Mouse (Mus musculus) embryonic stem cell, embryonic (primary cell): ENCODE results near the gene Dbp.

Source experiments
- CTCF ChIA-PET, 4 experiments: fragments of 300-600 bp in 2 of 4; fragments of 350-600 bp in 2 of 4; sonication (Branson Sonifier 250); formaldehyde crosslinking; loops; one replicate each; lab custom pipeline; 2022; ENCODE audit warnings: inconsistent platforms in 2 of 4; lab: Charles Lee
- POLR2A ChIA-PET, 4 experiments: fragments of 300-600 bp in 2 of 4; fragments of 350-600 bp in 2 of 4; sonication (Branson Sonifier 250); formaldehyde crosslinking; loops; one replicate each; lab custom pipeline; 2022; ENCODE audit warnings: antibody characterized with exemption in 4 of 4, inconsistent platforms in 1 of 4; lab: Charles Lee

Gene Dbp

DNA sequence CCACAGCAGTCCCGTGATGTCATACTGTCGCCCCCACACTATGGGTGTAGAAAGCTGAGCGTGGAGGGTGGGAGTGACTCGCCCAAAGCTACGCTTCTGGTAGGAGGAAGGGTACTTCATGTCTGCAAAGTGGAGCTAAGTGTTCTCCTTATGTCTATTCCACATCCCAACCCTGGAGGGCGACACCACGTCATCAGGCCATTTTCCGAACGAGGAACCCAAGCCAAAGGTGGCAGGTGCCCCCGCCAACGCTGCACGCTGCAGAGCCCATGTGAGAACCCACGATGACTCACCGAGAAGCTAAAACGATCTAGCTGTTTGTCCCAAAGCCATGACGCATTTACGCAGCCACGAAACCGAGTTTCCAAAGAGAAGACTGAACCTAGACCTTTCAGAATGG, 37.5 kb downstream of the Dbp start:
- ChIA-PET CTCF (interaction anchor here (0.5 to 7.7 kb wide), 51 partner anchors 9 to 775 kb away, joined by 3 to 145 read pairs (median 4); partner anchors contain the start of genes Ccdc114 (in 2 of the 4), Kdelr1 (in 2 of the 4), Lmtk3 (in 2 of the 4) and Cyth2 (in 1 of the 4)), POLR2A (interaction anchor here in 3 of 4 experiments (0.5 to 7.4 kb wide), 37 partner anchors 8 to 342 kb away, joined by 3 to 94 read pairs (median 4); partner anchors contain the start of genes Fam83e (in 3 of the 3), Sphk2 (in 3 of the 3), Ccdc114 (in 1 of the 3) and Cyth2 (in 1 of the 3))

GRCm38 (mm10) chr7:45744387-45744786, 39.5 kb downstream of the Dbp start:
- POLR2A ChIA-PET = interaction anchor here in 2 of 4 experiments (0.9 to 7.4 kb wide), 12 partner anchors 9 to 1281 kb away, joined by 3 to 94 read pairs (median 7); partner anchors contain the start of genes Fam83e (in 2 of the 2), Sphk2 (in 2 of the 2), Cyth2 (in 1 of the 2) and Syngr4 (in 1 of the 2)

DNA sequence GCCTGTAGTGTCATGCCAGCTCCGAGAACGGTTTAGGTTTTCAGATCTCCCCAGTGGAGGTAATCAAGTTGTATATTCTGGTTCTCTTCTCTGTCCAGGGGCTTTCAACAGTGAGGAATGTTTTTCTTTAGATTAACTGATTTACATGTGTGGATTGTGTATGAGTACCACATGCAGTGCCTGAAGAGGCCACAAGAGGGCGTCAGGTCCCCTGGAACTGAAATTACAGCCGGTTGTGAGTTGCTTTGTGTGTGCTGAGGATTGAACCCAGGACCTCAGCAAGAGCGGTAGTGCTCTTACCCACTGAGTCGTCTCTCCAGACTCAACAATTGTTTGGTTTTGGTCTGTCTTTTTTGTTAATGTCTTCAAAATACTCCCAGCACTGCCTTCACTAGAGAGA, 41.6 kb downstream of the Dbp start:
- ChIA-PET POLR2A (interaction anchor here (0.6 to 7.4 kb wide), 45 partner anchors 8 to 731 kb away, joined by 3 to 94 read pairs (median 4); partner anchors contain the start of genes Sphk2 (in 3 of the 4), Fam83e (in 2 of the 4), Ccdc114 (in 1 of the 4) and Cyth2 (in 1 of the 4)), CTCF (interaction anchor here (0.6 to 7.7 kb wide), 20 partner anchors 11 to 229 kb away, joined by 3 to 145 read pairs (median 4); partner anchors contain the start of genes Lmtk3 (in 2 of the 4), Ccdc114 (in 1 of the 4) and Cyth2 (in 1 of the 4))

More at GRCm38 (mm10) chr7:45744387-45744786, 39.5 kb downstream of the Dbp start:
- CTCF ChIA-PET = interaction anchor here (0.8 to 7.7 kb wide), 5 partner anchors 13 to 57 kb away, joined by 3 to 145 read pairs (median 11); no protein-coding TSS in a partner anchor

- ChIA-PET CTCF (interaction anchor here (0.5 to 7.7 kb wide), 21 partner anchors 8 to 380 kb away, joined by 3 to 145 read pairs (median 4); partner anchors contain the start of genes Cyth2 (in 1 of the 4), Fam83e (in 1 of the 4), Kdelr1 (in 1 of the 4) and Lmtk3 (in 1 of the 4)), POLR2A (interaction anchor here in 3 of 4 experiments (0.6 to 7.4 kb wide), 63 partner anchors 8 to 1092 kb away, joined by 3 to 94 read pairs (median 4); partner anchors contain the start of genes Sphk2 (in 3 of the 3), Fam83e (in 2 of the 3), Lmtk3 (in 2 of the 3) and Ccdc114 (in 1 of the 3))
Measured at GRCm38 (mm10) chr7:45747450-45747849, 42.6 kb downstream of the Dbp start.

- ChIA-PET POLR2A (interaction anchor here in 3 of 4 experiments (0.7 to 4.0 kb wide), 17 partner anchors 8 to 924 kb away, joined by 3 to 34 read pairs (median 8); partner anchors contain the start of genes Cyth2 (in 2 of the 3), Fam83e (in 1 of the 3), Ftl1 (in 1 of the 3) and Kdelr1 (in 1 of the 3)), CTCF (interaction anchor here in 1 of 4 experiments (2.6 to 7.7 kb wide), 2 partner anchors 53 kb away, joined by 12 to 145 read pairs; no protein-coding TSS in a partner anchor)
Measured at GRCm38 (mm10) chr7:45748110-45748509, 43.2 kb downstream of the Dbp start.

- CTCF ChIA-PET = interaction anchor here in 2 of 4 experiments (0.8 to 2.6 kb wide), 3 partner anchors 18 to 53 kb away, joined by 4 to 12 read pairs (median 5); no protein-coding TSS in a partner anchor
- POLR2A ChIA-PET = interaction anchor here in 3 of 4 experiments (0.8 to 3.0 kb wide), 17 partner anchors 8 to 167 kb away, joined by 3 to 20 read pairs (median 4); partner anchors contain the start of genes Cyth2 (in 1 of the 3), Fam83e (in 1 of the 3), Kdelr1 (in 1 of the 3) and Lmtk3 (in 1 of the 3)
Measured at GRCm38 (mm10) chr7:45749401-45749800, 44.5 kb downstream of the Dbp start.

- POLR2A ChIA-PET = interaction anchor here in 2 of 4 experiments (1.0 to 3.0 kb wide), 13 partner anchors 8 to 166 kb away, joined by 3 to 20 read pairs (median 4); partner anchors contain the start of genes Fam83e (in 1 of the 2), Kdelr1 (in 1 of the 2), Lmtk3 (in 1 of the 2) and Sphk2 (in 1 of the 2)
- CTCF ChIA-PET = interaction anchor here in 1 of 4 experiments (2.6 kb wide), 1 partner anchor 51 kb away, joined by 12 read pairs; no protein-coding TSS in a partner anchor
Measured at GRCm38 (mm10) chr7:45750162-45750561, 45.3 kb downstream of the Dbp start.

GRCm38 (mm10) chr7:45755703-45756102, 50.8 kb downstream of the Dbp start:
- ChIA-PET POLR2A (interaction anchor here in 2 of 4 experiments (0.7 to 5.6 kb wide), 14 partner anchors 8 to 168 kb away, joined by 3 to 23 read pairs (median 3); partner anchors contain the start of genes Ccdc114 (in 1 of the 2), Cyth2 (in 1 of the 2), Kdelr1 (in 1 of the 2) and Rpl18 (in 1 of the 2)), CTCF (interaction anchor here in 3 of 4 experiments (0.5 to 4.4 kb wide), 5 partner anchors 19 to 46 kb away, joined by 3 to 22 read pairs (median 6); no protein-coding TSS in a partner anchor)

DNA sequence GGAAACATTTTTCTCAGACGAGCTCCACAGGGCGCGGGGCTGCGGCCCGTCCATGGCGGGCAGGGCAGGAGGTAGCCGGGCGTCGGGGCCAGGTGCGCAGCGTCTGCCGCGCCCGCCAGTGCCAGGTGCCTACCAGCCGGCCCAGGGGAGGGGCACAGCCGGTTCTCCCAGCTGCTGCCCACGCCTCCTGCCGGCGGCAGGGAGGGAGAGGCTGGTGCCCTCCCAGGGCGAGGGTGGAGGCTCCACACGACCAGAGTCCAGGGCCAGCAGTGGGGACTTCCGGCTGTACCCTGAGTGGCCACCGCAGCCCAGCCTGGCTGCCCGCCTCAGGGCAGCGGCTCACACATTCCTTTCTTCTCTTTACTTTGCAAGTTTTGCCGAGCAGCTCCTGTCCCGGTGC, 54.5 kb downstream of the Dbp start:
- ChIA-PET POLR2A (interaction anchor here in 3 of 4 experiments (1.0 to 4.1 kb wide), 12 partner anchors 10 to 114 kb away, joined by 3 to 17 read pairs (median 5); partner anchors contain the start of genes Kdelr1 (in 1 of the 3) and Sphk2 (in 1 of the 3)), CTCF (interaction anchor here in 3 of 4 experiments (0.9 to 3.2 kb wide), 8 partner anchors 10 to 243 kb away, joined by 3 to 11 read pairs (median 6); partner anchors contain the start of genes Kdelr1 (in 1 of the 3) and Lmtk3 (in 1 of the 3))
